ENCODE assay signal across 8 mouse cellular contexts in genomic region chr3:129303941-129304340, GRCm38 (mm10). TPM values are rescaled to one million over a fixed set of nuclear protein-coding genes. Genes with fewer than 3 reads are reported as not detected.
DNase-seq lines count a peak whose midpoint lies in the region; ATAC-seq and TF ChIP-seq lines count a peak whose summit lies in the region.

No protein-coding gene starts in this region.

- TF ChIP-seq CTCF in G1E (IDR thresholded peaks at IDR 0.05; ENCODE audit: low read depth, low read length), result peak; percentile 29; the same call in 1 of the 2 replicates
- TF ChIP-seq CTCF in lung, embryonic 14.5 days (IDR thresholded peaks at IDR 0.05; ENCODE audit: low read depth), result peak; percentile 82

- no peak for ATAC-seq in hindbrain, embryonic 14.5 days (ENCODE audit: low FRiP score)
- no peak for ATAC-seq in hindbrain, embryonic 13.5 days (ENCODE audit: low FRiP score)
- no peak for ATAC-seq in G1E (ENCODE audit: extremely low read depth, insufficient number of reproducible peaks, low FRiP score, poor library complexity, severe bottlenecking)
- no peak for ATAC-seq in lung, embryonic 14.5 days (ENCODE audit: insufficient read depth)

- no peak overlapping the region for H3K4me3 ChIP-seq in hindbrain, embryonic 14.5 days (replicated peaks; ENCODE audit: low read length)
- no peak overlapping the region for H3K4me3 ChIP-seq in hindbrain, embryonic 13.5 days
- no peak overlapping the region for H3K4me3 ChIP-seq in G1E (ENCODE audit: low read depth, low read length)
- H3K4me3 ChIP-seq in lung, embryonic 14.5 days (ENCODE audit: low read depth, low read length), result no peak overlapping the region

- no peaks in the 10 kb centered on the region for H3K9me3 ChIP-seq in hindbrain, embryonic 14.5 days (ENCODE audit: control insufficient read depth, low read length)
- no peaks in the 10 kb centered on the region for H3K9me3 ChIP-seq in hindbrain, embryonic 13.5 days
- no peaks in the 10 kb centered on the region for H3K9me3 ChIP-seq in G1E (replicated peaks)
- H3K9me3 ChIP-seq in lung, embryonic 14.5 days (ENCODE audit: low read depth, low read length), result no peaks in the 10 kb centered on the region

- peak; percentile 87 for DNase-seq in hindbrain, embryonic 14.5 days (ENCODE audit: low spot score)
- DNase-seq in 416B (ENCODE audit: low read depth) (peak; percentile 62), G1E (ENCODE audit: low spot score) (no peak)
- DNase-seq in embryo, embryonic 11 days, result peak; percentile 87
- peak; percentile 86 for DNase-seq in lung, embryonic 14.5 days
- peak; percentile 61 for DNase-seq in thymus, postnatal 0 days (ENCODE audit: low spot score)
- no peak for DNase-seq in ovary, postnatal 10 days (ENCODE audit: low spot score)

- no peaks in the 10 kb centered on the region for H3K36me3 ChIP-seq in hindbrain, embryonic 14.5 days (replicated peaks; ENCODE audit: control insufficient read depth, insufficient read depth)
- no peaks in the 10 kb centered on the region for H3K36me3 ChIP-seq in hindbrain, embryonic 13.5 days
- no peaks in the 10 kb centered on the region for H3K36me3 ChIP-seq in G1E (replicated peaks)
- peaks cover 11% of the 10 kb centered on the region; the same call in 1 of the 2 replicates for H3K36me3 ChIP-seq in lung, embryonic 14.5 days (ENCODE audit: insufficient read depth)

- H3K9ac ChIP-seq in hindbrain, embryonic 14.5 days, result no peak overlapping the region
- H3K9ac ChIP-seq in hindbrain, embryonic 13.5 days, result no peak overlapping the region
- H3K9ac ChIP-seq in lung, embryonic 14.5 days, result no peak overlapping the region

- WGBS in hindbrain, embryonic 14.5 days, result 6% methylated on average over 3 of the region's 3 CpGs
- 9% methylated on average over 3 of the region's 3 CpGs for WGBS in hindbrain, embryonic 13.5 days
- WGBS in lung, embryonic 14.5 days, result 7% methylated on average over 3 of the region's 3 CpGs

- H3K4me1 ChIP-seq in hindbrain, embryonic 14.5 days (replicated peaks; ENCODE audit: control insufficient read depth, insufficient read depth, low read length), result no peaks in the 10 kb centered on the region
- no peaks in the 10 kb centered on the region for H3K4me1 ChIP-seq in hindbrain, embryonic 13.5 days (replicated peaks)
- H3K4me1 ChIP-seq in G1E (ENCODE audit: insufficient read depth, low read depth, low read length), result no peaks in the 10 kb centered on the region
- H3K4me1 ChIP-seq in lung, embryonic 14.5 days (ENCODE audit: insufficient read depth), result no peaks in the 10 kb centered on the region

- no peaks in the 10 kb centered on the region for H3K27me3 ChIP-seq in hindbrain, embryonic 14.5 days (ENCODE audit: control insufficient read depth, insufficient read depth, low read length)
- no peaks in the 10 kb centered on the region for H3K27me3 ChIP-seq in hindbrain, embryonic 13.5 days
- H3K27me3 ChIP-seq in G1E (ENCODE audit: insufficient read depth, low read length), result no peaks in the 10 kb centered on the region
- no peaks in the 10 kb centered on the region for H3K27me3 ChIP-seq in lung, embryonic 14.5 days (ENCODE audit: insufficient read depth, low read length)

- no peak overlapping the region for H3K4me2 ChIP-seq in hindbrain, embryonic 14.5 days (replicated peaks)
- no peak overlapping the region for H3K4me2 ChIP-seq in hindbrain, embryonic 13.5 days
- H3K4me2 ChIP-seq in lung, embryonic 14.5 days, result no peak overlapping the region

- H3K27ac ChIP-seq in hindbrain, embryonic 14.5 days, result no peak overlapping the region
- H3K27ac ChIP-seq in hindbrain, embryonic 13.5 days, result no peak overlapping the region
- no peak overlapping the region for H3K27ac ChIP-seq in lung, embryonic 14.5 days (ENCODE audit: low read depth)

RNA-seq across cellular contexts. Expression of gene Enpep, which starts 28.6 kb away (rescaled TPM):
- polyA plus RNA-seq in hindbrain, embryonic 14.5 days (2014; fragmentation: Nextera tagmentation; extraction: Ambion mirVana), result 3.0 and 3.1 TPM in 2 replicates
- polyA plus RNA-seq in hindbrain, embryonic 13.5 days (2015; fragmentation: Nextera tagmentation; extraction: Ambion mirVana), result 1.6 and 1.8 TPM in 2 replicates
- total RNA-seq in G1E (2014; fragmentation: Nextera tagmentation) (not detected in 2 replicates), G1E (2017) (0.16 TPM in 1 of 2 replicates, not detected in the other)
- polyA plus RNA-seq in G1E (2012), result not detected in 2 replicates
- polyA plus RNA-seq in lung, embryonic 14.5 days (2014; fragmentation: Nextera tagmentation; extraction: Ambion mirVana), result 47.4 and 47.8 TPM in 2 replicates
- 9.3 and 10.1 TPM in 2 replicates for polyA plus RNA-seq in thymus, postnatal 0 days (2015; fragmentation: Nextera tagmentation; extraction: Ambion mirVana)

Comparison
In these comparisons a context has a peak if more than half of its experiments do, and no peak if none do; other contexts are left out.
1. DNase-seq: peak in hindbrain, embryonic 14.5 days (single experiment), 416B (single experiment), embryo, embryonic 11 days (single experiment), lung, embryonic 14.5 days (single experiment) and thymus, postnatal 0 days (single experiment); none in G1E (single experiment) and ovary, postnatal 10 days (single experiment).